Mouse (Mus musculus) C2C12 (cell line): Measurements from ENCODE around the gene Postn.

Source experiments
- CEBPB ChIP-seq: IDR thresholded peaks from one replicate; pipeline ENCODE4 v1.6.1; 2011; ENCODE audit warnings: low read depth, mild to moderate bottlenecking, control low read depth, moderate library complexity
- CTCF ChIP-seq: IDR thresholded peaks from one replicate; pipeline ENCODE4 v1.5.1; 2011; ENCODE audit not compliant: control insufficient read depth, insufficient read depth, insufficient read length
- FOSL1 ChIP-seq: IDR thresholded peaks from one replicate; pipeline ENCODE4 v1.8.0; 2011; ENCODE audit warnings: mild to moderate bottlenecking, low read length; ENCODE audit not compliant: poor library complexity, insufficient read depth, severe bottlenecking
- MAX ChIP-seq: IDR thresholded peaks from one replicate; pipeline ENCODE4 v1.6.1; 2011; ENCODE audit warnings: mild to moderate bottlenecking, control low read depth
- MYOD1 ChIP-seq: IDR thresholded peaks from one replicate; pipeline ENCODE4 v1.6.1; 2011; ENCODE audit warnings: low read depth; ENCODE audit not compliant: control insufficient read depth, insufficient read length
- MYOG ChIP-seq: IDR thresholded peaks from one replicate; pipeline ENCODE4 v1.6.1; 2011; ENCODE audit not compliant: control insufficient read depth, insufficient read length; ENCODE audit errors: extremely low read depth
- USF1 ChIP-seq: IDR thresholded peaks from one replicate; pipeline ENCODE4 v1.6.1; 2011; ENCODE audit warnings: low read depth, mild to moderate bottlenecking, control low read depth, moderate library complexity

DNA sequence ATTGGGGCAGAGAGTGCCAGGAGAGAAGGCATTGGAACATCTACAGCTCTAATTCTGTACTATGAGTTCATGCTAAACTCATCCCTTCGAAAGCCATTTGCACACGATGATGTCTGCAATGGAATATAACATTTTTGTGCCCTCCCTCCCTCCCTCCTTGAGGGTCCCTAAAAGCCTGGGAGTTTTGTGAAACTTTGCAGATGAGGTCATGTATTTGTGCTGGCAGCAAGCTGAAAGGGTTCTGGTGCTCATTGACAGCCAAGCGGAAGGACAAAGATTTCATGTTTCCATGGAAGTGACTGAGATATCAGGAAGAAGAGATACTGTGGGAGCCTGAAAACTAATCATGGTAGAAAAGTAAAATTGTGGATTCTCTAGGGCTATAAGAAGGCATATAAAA, 50.1 kb downstream of the Postn start:
- TF ChIP-seq CTCF (no peak), MYOG (no peak), MAX (no peak), MYOD1 (no peak), CEBPB (no peak), USF1 (no peak), FOSL1 (no peak)
